Mouse (Mus musculus): ENCODE measurements around the gene Fhit. TPM values are rescaled to one million over a fixed set of nuclear protein-coding genes. Genes with fewer than 3 reads are reported as not detected.

Fhit gene
- polyA plus RNA-seq, 1 experiment from 2014 or later, result 4.6 TPM

GRCm38 (mm10) chr14:10452234-10452633 is 709.6 kb downstream of the Fhit start:
- WGBS, result 84% methylated on average over 5 of the region's 5 CpGs
- ATAC-seq (ENCODE audit: low FRiP score, low read depth), result no peak
- no peak overlapping the region for H3K27ac ChIP-seq
- no peak overlapping the region for H3K4me2 ChIP-seq (replicated peaks)
- H3K9ac ChIP-seq, result no peak overlapping the region
- H3K4me3 ChIP-seq, result no peak overlapping the region
- peaks cover 8% of the 10 kb centered on the region; the same call in 1 of the 2 replicates for H3K4me1 ChIP-seq
- H3K36me3 ChIP-seq, result no peaks in the 10 kb centered on the region
- H3K9me3 ChIP-seq, result no peaks in the 10 kb centered on the region
- no peaks in the 10 kb centered on the region for H3K27me3 ChIP-seq (replicated peaks)

- ATAC-seq (ENCODE audit: low FRiP score, low read depth), result no peak
- Histone ChIP-seq H3K27ac (no peak overlapping the region), H3K9ac (no peak overlapping the region), H3K27me3 (replicated peaks) (no peaks in the 10 kb centered on the region), H3K36me3 (no peaks in the 10 kb centered on the region), H3K4me2 (replicated peaks) (no peak overlapping the region), H3K9me3 (no peaks in the 10 kb centered on the region), H3K4me1 (no peaks in the 10 kb centered on the region), H3K4me3 (no peak overlapping the region)
Measured at GRCm38 (mm10) chr14:10445360-10445759, 716.5 kb downstream of the Fhit start.

- H3K9me3 ChIP-seq, result no peaks in the 10 kb centered on the region
- no peak overlapping the region for H3K9ac ChIP-seq
- H3K4me3 ChIP-seq, result no peak overlapping the region
- no peaks in the 10 kb centered on the region for H3K27me3 ChIP-seq (replicated peaks)
- H3K27ac ChIP-seq, result no peak overlapping the region
- no peak for ATAC-seq (ENCODE audit: low FRiP score, low read depth)
- no peaks in the 10 kb centered on the region for H3K4me1 ChIP-seq
- 69% methylated on average over 1 of the region's 1 CpGs for WGBS
- H3K36me3 ChIP-seq, result no peaks in the 10 kb centered on the region
- H3K4me2 ChIP-seq (replicated peaks), result no peak overlapping the region
Measured at GRCm38 (mm10) chr14:10439007-10439749, 722.7 kb downstream of the Fhit start.

- no peak for ATAC-seq (ENCODE audit: low FRiP score, low read depth)
- Histone ChIP-seq H3K9me3 (no peaks in the 10 kb centered on the region), H3K4me3 (no peak overlapping the region), H3K9ac (no peak overlapping the region), H3K27me3 (replicated peaks) (no peaks in the 10 kb centered on the region), H3K4me2 (replicated peaks) (no peak overlapping the region), H3K4me1 (no peaks in the 10 kb centered on the region), H3K27ac (no peak overlapping the region), H3K36me3 (no peaks in the 10 kb centered on the region)
- WGBS, result 97% methylated on average over 1 of the region's 1 CpGs
Measured at GRCm38 (mm10) chr14:10436193-10436592, 725.6 kb downstream of the Fhit start.

- Histone ChIP-seq H3K27ac (no peak overlapping the region), H3K4me2 (replicated peaks) (no peak overlapping the region), H3K9me3 (no peaks in the 10 kb centered on the region), H3K9ac (no peak overlapping the region), H3K36me3 (no peaks in the 10 kb centered on the region), H3K27me3 (replicated peaks) (no peaks in the 10 kb centered on the region), H3K4me1 (no peaks in the 10 kb centered on the region), H3K4me3 (no peak overlapping the region)
- WGBS, result 91% methylated on average over 2 of the region's 2 CpGs
- ATAC-seq (ENCODE audit: low FRiP score, low read depth), result no peak
Measured at GRCm38 (mm10) chr14:10432502-10432901, 729.3 kb downstream of the Fhit start.

GRCm38 (mm10) chr14:10430396-10431000 is 731.3 kb downstream of the Fhit start:
- H3K4me2 ChIP-seq (replicated peaks), result no peak overlapping the region
- no peaks in the 10 kb centered on the region for H3K9me3 ChIP-seq
- ATAC-seq (ENCODE audit: low FRiP score, low read depth), result no peak
- H3K4me1 ChIP-seq, result no peaks in the 10 kb centered on the region
- no peaks in the 10 kb centered on the region for H3K27me3 ChIP-seq (replicated peaks)
- no peak overlapping the region for H3K27ac ChIP-seq
- H3K36me3 ChIP-seq, result no peaks in the 10 kb centered on the region
- no peak overlapping the region for H3K4me3 ChIP-seq
- H3K9ac ChIP-seq, result no peak overlapping the region
- WGBS, result 94% methylated on average over 3 of the region's 3 CpGs

GRCm38 (mm10) chr14:10423499-10423898 is 738.3 kb downstream of the Fhit start:
- Histone ChIP-seq H3K4me2 (replicated peaks) (no peak overlapping the region), H3K9ac (no peak overlapping the region), H3K27me3 (replicated peaks) (no peaks in the 10 kb centered on the region), H3K4me1 (no peaks in the 10 kb centered on the region), H3K27ac (no peak overlapping the region), H3K9me3 (no peaks in the 10 kb centered on the region), H3K36me3 (no peaks in the 10 kb centered on the region), H3K4me3 (no peak overlapping the region)
- 31% methylated on average over 3 of the region's 3 CpGs for WGBS
- no peak; the same call in 1 of the 2 replicates for ATAC-seq (ENCODE audit: low FRiP score, low read depth)

GRCm38 (mm10) chr14:10422261-10422660 is 739.6 kb downstream of the Fhit start:
- H3K27ac ChIP-seq, result no peak overlapping the region
- 64% methylated on average over 1 of the region's 1 CpGs for WGBS
- no peak for ATAC-seq (ENCODE audit: low FRiP score, low read depth)
- H3K4me2 ChIP-seq (replicated peaks), result no peak overlapping the region
- H3K4me3 ChIP-seq, result no peak overlapping the region
- no peaks in the 10 kb centered on the region for H3K9me3 ChIP-seq
- H3K36me3 ChIP-seq, result no peaks in the 10 kb centered on the region
- H3K4me1 ChIP-seq, result no peaks in the 10 kb centered on the region
- no peak overlapping the region for H3K9ac ChIP-seq
- no peaks in the 10 kb centered on the region for H3K27me3 ChIP-seq (replicated peaks)

GRCm38 (mm10) chr14:10415068-10415467 is 746.8 kb downstream of the Fhit start:
- Histone ChIP-seq H3K9ac (no peak overlapping the region), H3K36me3 (no peaks in the 10 kb centered on the region), H3K27me3 (replicated peaks) (no peaks in the 10 kb centered on the region), H3K4me1 (no peaks in the 10 kb centered on the region), H3K9me3 (no peaks in the 10 kb centered on the region), H3K4me2 (replicated peaks) (no peak overlapping the region), H3K4me3 (no peak overlapping the region), H3K27ac (no peak overlapping the region)
- 86% methylated on average over 5 of the region's 5 CpGs for WGBS
- no peak for ATAC-seq (ENCODE audit: low FRiP score, low read depth)

GRCm38 (mm10) chr14:10409306-10409962 is 752.4 kb downstream of the Fhit start:
- no peak overlapping the region for H3K9ac ChIP-seq
- ATAC-seq (ENCODE audit: low FRiP score, low read depth), result no peak
- H3K36me3 ChIP-seq, result no peaks in the 10 kb centered on the region
- H3K27ac ChIP-seq, result no peak overlapping the region
- no peak overlapping the region for H3K4me2 ChIP-seq (replicated peaks)
- H3K27me3 ChIP-seq (replicated peaks), result no peaks in the 10 kb centered on the region
- H3K4me3 ChIP-seq, result no peak overlapping the region
- WGBS, result 92% methylated on average over 3 of the region's 3 CpGs
- H3K9me3 ChIP-seq, result no peaks in the 10 kb centered on the region
- no peaks in the 10 kb centered on the region for H3K4me1 ChIP-seq

- no peaks in the 10 kb centered on the region for H3K27me3 ChIP-seq (replicated peaks)
- 76% methylated on average over 1 of the region's 1 CpGs for WGBS
- H3K4me1 ChIP-seq, result no peaks in the 10 kb centered on the region
- no peak overlapping the region for H3K4me2 ChIP-seq (replicated peaks)
- H3K9me3 ChIP-seq, result no peaks in the 10 kb centered on the region
- ATAC-seq (ENCODE audit: low FRiP score, low read depth), result no peak
- no peak overlapping the region for H3K4me3 ChIP-seq
- H3K27ac ChIP-seq, result no peak overlapping the region
- no peaks in the 10 kb centered on the region for H3K36me3 ChIP-seq
- H3K9ac ChIP-seq, result no peak overlapping the region
Measured at GRCm38 (mm10) chr14:10405346-10405745, 756.5 kb downstream of the Fhit start.

GRCm38 (mm10) chr14:10367783-10368680 is 793.8 kb downstream of the Fhit start:
- Histone ChIP-seq H3K4me3 (no peak overlapping the region), H3K4me1 (no peaks in the 10 kb centered on the region), H3K27me3 (replicated peaks) (no peaks in the 10 kb centered on the region), H3K27ac (no peak overlapping the region), H3K9me3 (no peaks in the 10 kb centered on the region), H3K9ac (no peak overlapping the region), H3K36me3 (no peaks in the 10 kb centered on the region), H3K4me2 (replicated peaks) (no peak overlapping the region)
- no peak for ATAC-seq (ENCODE audit: low FRiP score, low read depth)
- 80% methylated on average over 5 of the region's 5 CpGs for WGBS
